ENCODE assay signal across 13 mouse cellular contexts in the genomic region with DNA sequence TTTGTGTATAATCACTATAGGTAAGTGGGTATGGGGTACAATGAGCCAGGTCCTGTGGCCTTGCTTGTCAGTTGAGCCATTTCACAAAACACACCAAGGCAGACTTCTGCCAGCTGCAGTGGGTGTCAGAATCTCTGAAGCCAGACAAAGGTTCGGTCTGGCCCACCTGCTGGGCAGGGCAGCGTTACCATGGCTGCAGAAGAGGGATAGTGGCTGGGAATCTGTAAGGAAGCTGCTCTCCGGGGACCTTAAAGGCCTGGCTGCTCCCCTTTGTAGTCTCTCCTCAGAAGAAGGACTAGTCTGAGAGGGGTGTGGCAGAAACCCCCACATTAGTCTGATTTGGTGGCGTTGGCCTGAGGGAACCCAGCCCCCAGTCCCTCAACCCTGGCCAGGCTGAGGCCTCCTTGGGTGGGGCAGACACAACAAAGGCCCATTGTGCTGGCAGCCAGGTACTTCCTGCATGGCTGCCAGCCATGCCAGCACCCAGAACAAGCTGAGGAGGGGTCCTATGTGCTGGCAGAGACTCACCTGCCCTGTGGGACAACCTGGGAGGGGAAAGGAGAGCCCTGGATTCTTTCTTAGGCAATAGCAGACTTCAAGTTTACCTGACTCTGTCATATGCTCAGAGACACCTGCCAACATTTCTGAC. TPM values are rescaled to one million over a fixed set of nuclear protein-coding genes. Genes with fewer than 3 reads are reported as not detected.
DNase-seq lines count a peak whose midpoint lies in the region; ATAC-seq and TF ChIP-seq lines count a peak whose summit lies in the region.
"Had no signal": no experiment of that assay in that cellular context is flagged by ENCODE, and none has a peak within 500 bp of the region (broad histone marks: within the 10 kb centered on the region; RNA-seq: fewer than 3 reads in every experiment).

No protein-coding gene starts in this region.

- ATAC-seq in lung, embryonic 16.5 days (ENCODE audit: low read depth), result peak; percentile 2; the same call in 1 of the 2 replicates
- peak; percentile 20 for ATAC-seq in intestine, postnatal 0 days

- no peak overlapping the region for H3K4me2 ChIP-seq in lung, embryonic 16.5 days (ENCODE audit: low read depth, low read length)
- H3K4me2 ChIP-seq in intestine, postnatal 0 days (replicated peaks; ENCODE audit: low read depth), result no peak overlapping the region

- peaks cover 7% of the 10 kb centered on the region for H3K4me1 ChIP-seq in lung, embryonic 16.5 days (replicated peaks; ENCODE audit: control insufficient read depth, insufficient read depth, low read length)
- peaks cover 9% of the 10 kb centered on the region for H3K4me1 ChIP-seq in embryonic facial prominence, embryonic 10.5 days
- no peaks in the 10 kb centered on the region for H3K4me1 ChIP-seq in intestine, postnatal 0 days (replicated peaks; ENCODE audit: control insufficient read depth, insufficient read depth, low read length)
- peaks cover 27% of the 10 kb centered on the region; the same call in 1 of the 2 replicates for H3K4me1 ChIP-seq in small intestine, adult 2 months (ENCODE audit: control insufficient read depth, insufficient read depth, insufficient read length, low read length)

- no peak for TF ChIP-seq POLR2A in small intestine, adult 2 months (IDR thresholded peaks at IDR 0.05; ENCODE audit: low read depth, low read length)

- no peak for TF ChIP-seq CTCF in intestine, postnatal 0 days (IDR thresholded peaks at IDR 0.05; ENCODE audit: low read depth)
- TF ChIP-seq CTCF in small intestine, adult 2 months (IDR thresholded peaks at IDR 0.05; ENCODE audit: extremely low read depth, insufficient read length, insufficient replicate concordance, low read depth, low read length), result no peak

- H3K4me3 ChIP-seq in lung, embryonic 16.5 days (ENCODE audit: low read length), result no peak overlapping the region
- no peak overlapping the region for H3K4me3 ChIP-seq in embryonic facial prominence, embryonic 10.5 days
- H3K4me3 ChIP-seq in intestine, postnatal 0 days (ENCODE audit: low read depth, low read length), result no peak overlapping the region
- no peak overlapping the region for H3K4me3 ChIP-seq in small intestine, adult 2 months (ENCODE audit: low read depth, low read length)
- H3K4me3 ChIP-seq: heart, adult 2 months had no signal

- 0 out of 2 replicates have a peak overlapping the region, but pooled peaks have one; percentile 29 for H3K9ac ChIP-seq in lung, embryonic 16.5 days (ENCODE audit: low read length)
- H3K9ac ChIP-seq in intestine, postnatal 0 days (ENCODE audit: low read depth, low read length), result 0 out of 2 replicates have a peak overlapping the region, but pooled peaks have one; percentile 17
- H3K9ac ChIP-seq: liver, embryonic 14.5 days had no signal

- H3K27ac ChIP-seq in lung, embryonic 16.5 days (ENCODE audit: low read length), result peak overlapping the region; percentile 86
- H3K27ac ChIP-seq in embryonic facial prominence, embryonic 10.5 days (replicated peaks), result peak overlapping the region; percentile 45
- H3K27ac ChIP-seq in intestine, postnatal 0 days (ENCODE audit: low read depth, low read length), result peak overlapping the region; percentile 74
- peak overlapping the region; percentile 94 for H3K27ac ChIP-seq in small intestine, adult 2 months (ENCODE audit: insufficient read depth, low read depth, low read length)
- H3K27ac ChIP-seq: heart, adult 2 months; liver, embryonic 14.5 days had no signal

- no peak for DNase-seq in lung, postnatal 10 days
- DNase-seq in embryonic facial prominence, embryonic 10.5 days (ENCODE audit: low spot score), result peak; percentile 16
- no peak for DNase-seq in urinary bladder, adult 2 months (ENCODE audit: low spot score)
- no peak for DNase-seq in right cerebral cortex, postnatal 10 days (ENCODE audit: low spot score in 2 of 2)
- no peak for DNase-seq in gastrocnemius, postnatal 36 days
- DNase-seq: adrenal gland, postnatal 10 days; cerebellum, adult 9-10 months; heart, adult 2 months had no signal

- WGBS in lung, embryonic 16.5 days, result 13% methylated on average over 4 of the region's 4 CpGs
- WGBS in embryonic facial prominence, embryonic 10.5 days, result 7% methylated on average over 4 of the region's 4 CpGs
- 8% methylated on average over 4 of the region's 4 CpGs for WGBS in intestine, postnatal 0 days
- 20% methylated on average over 4 of the region's 4 CpGs for WGBS in small intestine, adult 2 months

- H3K9me3 ChIP-seq in lung, embryonic 16.5 days (ENCODE audit: control insufficient read depth, low read length), result no peaks in the 10 kb centered on the region
- H3K9me3 ChIP-seq in embryonic facial prominence, embryonic 10.5 days, result no peaks in the 10 kb centered on the region
- no peaks in the 10 kb centered on the region for H3K9me3 ChIP-seq in intestine, postnatal 0 days (ENCODE audit: control insufficient read depth)

- intact Hi-C loops in gastrocnemius, postnatal 36 days (cut with DNase I), result no loop called here

- no peaks in the 10 kb centered on the region for H3K36me3 ChIP-seq in lung, embryonic 16.5 days (ENCODE audit: control insufficient read depth, insufficient read depth, low read length)
- no peaks in the 10 kb centered on the region for H3K36me3 ChIP-seq in embryonic facial prominence, embryonic 10.5 days (replicated peaks)
- no peaks in the 10 kb centered on the region for H3K36me3 ChIP-seq in intestine, postnatal 0 days (ENCODE audit: control insufficient read depth, insufficient read depth)
- H3K36me3 ChIP-seq in small intestine, adult 2 months (ENCODE audit: control insufficient read depth, insufficient read depth, low read length), result no peaks in the 10 kb centered on the region

- H3K27me3 ChIP-seq in lung, embryonic 16.5 days (ENCODE audit: control insufficient read depth, insufficient read depth, low read depth, low read length), result no peaks in the 10 kb centered on the region
- 0 out of 2 replicates have a peak, but pooled peaks cover 2% of the 10 kb centered on the region for H3K27me3 ChIP-seq in embryonic facial prominence, embryonic 10.5 days (replicated peaks; ENCODE audit: low read depth, poor library complexity, severe bottlenecking)
- H3K27me3 ChIP-seq in intestine, postnatal 0 days (replicated peaks; ENCODE audit: control insufficient read depth, insufficient read depth, low read length), result no peaks in the 10 kb centered on the region
- H3K27me3 ChIP-seq in small intestine, adult 2 months (ENCODE audit: control insufficient read depth, insufficient read depth, low read length), result no peaks in the 10 kb centered on the region

RNA-seq across cellular contexts. Expression of a gene that starts 4.8 kb away (rescaled TPM):
- 2.8 and 4.0 TPM in 2 replicates for polyA plus RNA-seq in lung, embryonic 16.5 days (2015; fragmentation: Nextera tagmentation; extraction: Ambion mirVana)
- 0.69 and 0.95 TPM in 2 replicates for polyA plus RNA-seq in embryonic facial prominence, embryonic 10.5 days (2016; fragmentation: Nextera tagmentation; extraction: Ambion mirVana)
- 2.1 and 2.6 TPM in 2 replicates for polyA plus RNA-seq in intestine, postnatal 0 days (2015; fragmentation: Nextera tagmentation; extraction: Ambion mirVana)
- 5.2 and 9.1 TPM in 2 replicates for polyA plus RNA-seq in small intestine, adult 2 months (2012; rRNA removed)
- polyA plus RNA-seq in urinary bladder, adult 2 months (2012; rRNA removed), result 16.3 and 18.2 TPM in 2 replicates
- total RNA-seq in gastrocnemius, postnatal 36 days (2021), result not detected
- total RNA-seq: heart, adult 2 months; MEL had no signal

RNA-seq across cellular contexts. Expression of a gene that starts 38.0 kb away (rescaled TPM):
- polyA plus RNA-seq in lung, embryonic 16.5 days (2015; fragmentation: Nextera tagmentation; extraction: Ambion mirVana), result 1.5 and 2.3 TPM in 2 replicates
- polyA plus RNA-seq in embryonic facial prominence, embryonic 10.5 days (2016; fragmentation: Nextera tagmentation; extraction: Ambion mirVana), result 1.2 and 1.4 TPM in 2 replicates
- 0.55 and 0.56 TPM in 2 replicates for polyA plus RNA-seq in intestine, postnatal 0 days (2015; fragmentation: Nextera tagmentation; extraction: Ambion mirVana)
- polyA plus RNA-seq in small intestine, adult 2 months (2012; rRNA removed), result 3.9 and 6.1 TPM in 2 replicates
- 2.1 and 3.4 TPM in 2 replicates for polyA plus RNA-seq in urinary bladder, adult 2 months (2012; rRNA removed)
- under 1 TPM in 1 of 2 experiments, not detected in 1; 0.48 TPM for total RNA-seq in gastrocnemius, postnatal 36 days (2021)

RNA-seq across cellular contexts. Expression of a gene that starts 45.8 kb away (rescaled TPM):
- 37.9 and 42.0 TPM in 2 replicates for polyA plus RNA-seq in lung, embryonic 16.5 days (2015; fragmentation: Nextera tagmentation; extraction: Ambion mirVana)
- polyA plus RNA-seq in embryonic facial prominence, embryonic 10.5 days (2016; fragmentation: Nextera tagmentation; extraction: Ambion mirVana), result 73.9 and 76.9 TPM in 2 replicates
- 3.4 and 3.5 TPM in 2 replicates for polyA plus RNA-seq in intestine, postnatal 0 days (2015; fragmentation: Nextera tagmentation; extraction: Ambion mirVana)
- polyA plus RNA-seq in small intestine, adult 2 months (2012; rRNA removed), result 7.4 and 8.3 TPM in 2 replicates
- 19.0 and 22.4 TPM in 2 replicates for polyA plus RNA-seq in urinary bladder, adult 2 months (2012; rRNA removed)
- total RNA-seq in gastrocnemius, postnatal 36 days (2021), result 1 to 10 TPM; 3.1 to 4.7 TPM

RNA-seq across cellular contexts. Expression of a gene that starts 50.3 kb away (rescaled TPM):
- 1.1 and 2.4 TPM in 2 replicates for polyA plus RNA-seq in lung, embryonic 16.5 days (2015; fragmentation: Nextera tagmentation; extraction: Ambion mirVana)
- polyA plus RNA-seq in embryonic facial prominence, embryonic 10.5 days (2016; fragmentation: Nextera tagmentation; extraction: Ambion mirVana), result 1.1 and 1.4 TPM in 2 replicates
- 0.14 and 0.35 TPM in 2 replicates for polyA plus RNA-seq in intestine, postnatal 0 days (2015; fragmentation: Nextera tagmentation; extraction: Ambion mirVana)
- polyA plus RNA-seq in small intestine, adult 2 months (2012; rRNA removed), result 2.1 and 6.3 TPM in 2 replicates
- 3.0 and 3.9 TPM in 2 replicates for polyA plus RNA-seq in urinary bladder, adult 2 months (2012; rRNA removed)
- under 1 TPM; 0.59 to 0.94 TPM for total RNA-seq in gastrocnemius, postnatal 36 days (2021)
- total RNA-seq: heart, adult 2 months had no signal
